Mouse (Mus musculus) CH12.LX (cell line): ENCODE measurements around the gene Nr2e3.
"Not testable (repeated sequence)": the region's sequence is repeated elsewhere in the genome, so short reads cannot be mapped to it uniquely, and the experiment has no call there.

Source experiments
- CTCF ChIP-seq, 2 experiments: IDR thresholded peaks in 1 of 2; conservative IDR thresholded peaks in 1 of 2; 2 replicates each; pipeline ENCODE4 v1.5.1; 2011 to 2012; ENCODE audit warnings: low read depth in 2 of 2, low read length in 2 of 2, improper control_type of control experiment in 1 of 2, inconsistent platforms in 1 of 2, mild to moderate bottlenecking in 1 of 2, moderate library complexity in 1 of 2
- E2F4 ChIP-seq: IDR thresholded peaks from 2 replicates; pipeline ENCODE4 v1.6.1; 2011; ENCODE audit warnings: low read depth, low read length, improper control_type of control experiment; ENCODE audit not compliant: insufficient replicate concordance
- ELF1 ChIP-seq: IDR thresholded peaks from 2 replicates; pipeline ENCODE4 v1.6.1; 2014; ENCODE audit warnings: low read depth, mild to moderate bottlenecking, inconsistent platforms, low read length, improper control_type of control experiment
- EP300 ChIP-seq: IDR thresholded peaks from 2 replicates; pipeline ENCODE4 v1.6.1; 2011; ENCODE audit warnings: low read length, improper control_type of control experiment
- GABPA ChIP-seq: IDR thresholded peaks from 2 replicates; pipeline ENCODE4 v1.6.1; 2012; ENCODE audit warnings: low read depth, low read length, improper control_type of control experiment, inconsistent platforms; ENCODE audit not compliant: insufficient replicate concordance
- MAZ ChIP-seq: IDR thresholded peaks from 2 replicates; pipeline ENCODE4 v1.6.1; 2012; ENCODE audit warnings: low read depth, mild to moderate bottlenecking, inconsistent platforms, low read length, improper control_type of control experiment, moderate library complexity
- NELFE ChIP-seq: IDR thresholded peaks from 2 replicates; pipeline ENCODE4 v1.6.1; 2011; ENCODE audit warnings: low read depth, low read length, improper control_type of control experiment
- POLR2A ChIP-seq: IDR thresholded peaks from 2 replicates; pipeline ENCODE4 v1.6.1; 2011; ENCODE audit warnings: low read depth, mild to moderate bottlenecking, improper control_type of control experiment, low read length
- RAD21 ChIP-seq: IDR thresholded peaks from 2 replicates; pipeline ENCODE4 v1.6.1; 2011; ENCODE audit warnings: low read depth, mild to moderate bottlenecking, low read length, improper control_type of control experiment, moderate library complexity
- USF1 ChIP-seq: IDR thresholded peaks from 2 replicates; pipeline ENCODE4 v1.6.1; 2014; ENCODE audit warnings: low read depth, mild to moderate bottlenecking, inconsistent platforms, low read length, improper control_type of control experiment
- ZC3H11A ChIP-seq: IDR thresholded peaks from 2 replicates; pipeline ENCODE4 v1.6.1; 2012; ENCODE audit warnings: low read depth, mild to moderate bottlenecking, inconsistent platforms, low read length, improper control_type of control experiment
- ZKSCAN1 ChIP-seq: IDR thresholded peaks from 2 replicates; pipeline ENCODE4 v1.6.1; 2012; ENCODE audit warnings: low read depth, inconsistent platforms, low read length, improper control_type of control experiment, borderline replicate concordance
- ZNF384 ChIP-seq: IDR thresholded peaks from 2 replicates; pipeline ENCODE4 v1.6.1; 2012; ENCODE audit warnings: low read depth, low read length, improper control_type of control experiment, inconsistent platforms

GRCm38 (mm10) chr9:59958115-59958514, 2.3 kb downstream of the Nr2e3 start:
- TF ChIP-seq POLR2A; CTCF (conservative IDR thresholded peaks at IDR 0.05 in 1 of 2, IDR thresholded peaks at IDR 0.05 in 1 of 2; ENCODE audit: low read depth in 2 of 2, low read length in 2 of 2); ZKSCAN1; RAD21; EP300; E2F4; MAZ; NELFE; ZNF384; ZC3H11A; GABPA; ELF1; USF1: not testable (repeated sequence)
